Mouse (Mus musculus): ENCODE measurements around the gene Tmem198. TPM values are rescaled to one million over a fixed set of nuclear protein-coding genes. Genes with fewer than 3 reads are reported as not detected.

The Tmem198 gene
- total RNA-seq (2021), result under 1 TPM; 0.12 to 0.26 TPM
- long read RNA-seq, experiment 1, result 0 reads
- long read RNA-seq, experiment 2, result 0 reads

DNA sequence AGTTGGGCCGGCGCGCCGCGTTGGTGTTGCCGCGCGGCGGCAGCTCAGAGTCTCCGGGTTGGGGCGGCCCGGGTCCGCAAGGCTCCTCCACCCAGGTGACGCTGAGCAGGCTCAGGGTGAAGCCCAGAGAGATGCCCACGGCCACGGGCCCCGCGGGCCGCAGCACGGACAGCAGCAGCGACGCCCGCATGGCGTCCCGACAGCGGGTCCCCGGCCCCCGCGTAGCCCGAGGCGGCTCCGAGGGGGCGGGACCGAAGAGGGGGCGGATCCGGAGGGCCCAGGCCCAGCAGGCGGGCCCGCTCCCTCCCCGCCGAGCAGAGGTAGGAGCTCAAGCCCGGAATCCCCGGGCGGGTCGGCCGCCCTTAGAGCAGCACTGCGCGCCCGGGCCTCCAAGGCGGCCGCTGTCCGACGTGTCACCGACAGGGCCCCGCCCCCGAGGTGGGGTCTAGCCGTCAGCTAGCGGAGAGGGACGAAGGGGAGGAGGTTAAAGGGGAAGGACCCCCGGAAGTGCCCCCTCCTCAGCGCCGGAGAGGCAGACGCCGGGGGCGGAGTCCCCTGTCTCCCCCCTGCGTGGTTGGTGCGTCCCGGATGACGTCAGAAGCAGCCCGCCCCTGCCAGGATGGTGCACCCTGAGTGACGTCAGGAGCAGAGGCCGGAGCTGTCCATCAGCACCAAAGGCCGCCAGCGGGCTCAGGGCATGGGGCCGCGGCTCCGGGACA is at the start of gene Tmem198, which contains the start of gene Chpf:
Tmem198 (plus strand) TSS at position 617 of the 719 bp plus-strand sequence.
Chpf (minus strand) TSS at position 392 of the 719 bp plus-strand sequence.
- peak; percentile 90 to 93 for DNase-seq
- intact Hi-C loops (cut with DNase I), result loop anchor here (2.0 kb wide), 1 partner anchor 118 kb away; no protein-coding TSS in a partner anchor

DNA sequence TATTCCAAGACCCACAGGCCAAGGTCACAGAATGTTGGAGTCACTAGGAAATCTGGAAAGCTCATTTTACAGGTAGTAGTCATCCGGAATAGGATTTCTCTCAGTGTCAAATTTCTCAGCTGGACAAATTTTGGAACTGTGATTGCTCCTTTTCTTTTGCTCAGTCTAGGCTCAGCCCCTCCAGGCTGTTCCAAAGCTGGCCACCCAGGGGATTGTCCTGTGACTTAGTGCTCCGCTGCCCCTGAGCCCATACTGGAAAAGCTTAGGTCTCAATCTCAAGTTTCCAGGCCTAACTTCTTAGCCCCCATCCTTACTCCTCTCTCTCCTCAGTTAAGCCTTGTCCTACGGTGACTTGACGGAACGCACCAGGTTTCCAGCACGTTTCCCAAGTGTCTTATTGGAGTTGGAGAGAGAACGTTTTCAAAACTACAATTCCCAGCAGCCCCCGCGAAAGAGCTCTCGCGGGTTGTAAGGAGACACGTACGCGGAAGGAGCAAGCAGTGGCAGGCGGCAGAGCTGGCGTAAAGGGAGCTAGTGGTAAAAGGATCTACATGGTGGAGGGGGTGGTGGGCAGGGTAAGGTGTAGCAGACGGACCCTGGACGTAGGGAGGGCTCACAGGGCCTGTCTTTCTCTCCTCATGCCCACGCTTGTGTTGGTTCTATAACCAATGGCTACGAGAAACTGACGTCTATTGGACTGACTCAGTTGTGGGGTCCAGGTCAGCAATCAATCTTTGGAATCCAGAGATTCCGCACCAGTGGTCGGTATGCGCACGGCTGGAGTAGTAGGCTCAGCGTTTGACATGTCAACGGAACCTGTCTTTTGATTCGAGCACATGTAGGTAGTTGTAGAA is 43.6 kb upstream of the Tmem198 start, which contains the start of gene Gmppa:
Gmppa (plus strand) TSS at position 456 of the 854 bp plus-strand sequence.
- intact Hi-C loops (cut with DNase I), result no loop called here
- DNase-seq, result peak; percentile 73

- DNase-seq, result no peak
- intact Hi-C loops (cut with DNase I), result no loop called here
Observed at GRCm38 (mm10) chr1:75438782-75439181, 40.5 kb upstream of the Tmem198 start.

GRCm38 (mm10) chr1:75440661-75441060 is 38.7 kb upstream of the Tmem198 start:
- intact Hi-C loops (cut with DNase I), result no loop called here
- no peak for DNase-seq

- intact Hi-C loops (cut with DNase I), result no loop called here
- no peak for DNase-seq
Observed at GRCm38 (mm10) chr1:75441471-75441996, 37.8 kb upstream of the Tmem198 start.

DNA sequence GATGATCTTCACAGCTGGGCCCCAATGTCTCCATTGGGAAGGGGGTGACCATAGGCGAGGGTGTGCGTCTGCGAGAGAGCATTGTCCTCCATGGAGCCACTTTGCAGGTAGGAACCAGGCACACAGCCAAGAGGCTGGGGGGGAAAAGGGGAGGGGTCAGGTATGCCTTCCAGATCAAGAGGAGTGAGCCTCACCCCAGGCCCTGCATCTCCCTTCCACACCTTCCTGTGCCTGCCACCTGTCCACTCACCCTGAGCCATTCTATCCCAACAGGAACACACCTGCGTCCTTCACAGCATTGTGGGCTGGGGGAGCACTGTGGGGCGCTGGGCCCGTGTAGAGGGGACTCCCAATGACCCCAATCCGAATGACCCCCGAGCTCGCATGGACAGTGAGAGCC is 37.2 kb upstream of the Tmem198 start:
- DNase-seq, result no peak
- intact Hi-C loops (cut with DNase I), result no loop called here

DNA sequence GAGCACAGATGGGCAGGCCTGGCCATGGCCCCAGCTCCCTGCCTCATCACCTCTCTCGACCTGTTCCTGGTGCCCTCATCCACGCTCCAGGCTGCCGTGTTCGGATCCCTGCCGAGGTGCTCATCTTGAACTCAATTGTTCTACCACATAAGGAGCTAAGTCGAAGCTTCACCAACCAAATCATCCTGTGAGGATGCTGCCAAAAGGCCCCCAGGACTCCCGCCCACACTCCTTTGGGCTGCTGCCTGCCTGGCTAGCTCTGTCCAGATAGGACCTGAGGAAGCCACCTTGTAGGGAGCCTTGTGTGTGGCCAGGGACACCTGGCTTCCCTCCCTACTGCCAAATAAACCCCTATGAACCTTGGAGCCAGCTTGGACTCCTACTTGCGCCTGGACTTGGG is 36.5 kb upstream of the Tmem198 start:
- intact Hi-C loops (cut with DNase I), result no loop called here
- no peak for DNase-seq

DNA sequence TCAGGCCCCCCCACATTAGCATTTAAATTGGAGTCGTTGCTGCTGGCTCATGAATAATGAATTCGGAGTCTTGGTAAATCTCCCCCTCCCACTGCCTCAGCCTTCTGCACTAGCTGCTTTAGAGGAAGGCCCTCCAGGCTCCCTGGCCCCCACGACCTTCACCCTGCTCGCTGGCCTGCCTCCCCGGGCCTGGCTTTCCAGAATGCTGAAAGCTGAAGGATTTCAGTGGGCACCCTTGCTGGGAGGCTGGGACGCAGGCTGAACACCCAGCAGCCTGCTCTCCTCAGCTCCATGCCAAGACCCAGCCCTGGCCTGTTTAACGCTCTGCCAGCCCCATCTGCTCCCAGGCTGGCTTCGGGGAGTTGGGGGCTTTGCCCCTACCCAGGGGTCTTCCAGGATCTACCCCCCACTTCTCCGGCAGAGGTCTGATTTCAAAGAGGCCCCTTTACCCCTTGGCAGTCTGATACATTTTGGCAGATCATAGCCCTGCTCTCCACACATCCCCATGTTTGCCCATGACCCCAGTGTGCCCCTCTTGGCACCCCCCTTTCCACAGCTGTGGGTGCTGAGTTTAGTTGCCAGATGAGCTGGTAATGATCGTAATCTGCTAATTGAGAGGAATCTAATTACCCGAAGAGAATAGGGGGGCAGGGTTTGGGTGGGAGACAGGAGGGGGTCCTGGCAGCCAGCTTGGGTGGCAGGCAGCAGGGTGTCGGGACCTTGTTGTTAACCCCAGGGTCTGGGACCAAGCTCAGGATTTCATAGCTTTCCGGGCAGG is 35.9 kb upstream of the Tmem198 start:
- DNase-seq, result no peak
- intact Hi-C loops (cut with DNase I), result no loop called here

DNA sequence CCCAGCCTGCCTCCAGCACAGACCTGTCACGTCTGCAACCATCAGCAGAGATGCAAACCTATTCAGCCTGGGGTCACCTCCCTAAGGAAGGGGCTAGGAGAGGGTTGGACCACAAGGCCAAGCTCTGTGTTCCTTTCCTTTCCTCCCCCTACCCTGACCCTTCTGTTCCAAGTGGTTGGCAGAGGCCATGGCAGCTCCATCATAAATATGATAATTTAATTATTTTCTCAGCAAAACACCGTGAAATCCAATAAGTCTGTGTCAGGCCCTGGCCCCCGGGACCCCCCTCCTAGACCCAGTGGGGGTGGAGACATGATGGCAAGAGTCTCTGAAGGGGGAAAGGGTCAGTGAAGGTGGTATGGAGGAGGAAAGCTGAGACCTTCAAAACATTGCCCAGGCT is 35.1 kb upstream of the Tmem198 start:
- no peak for DNase-seq
- intact Hi-C loops (cut with DNase I), result no loop called here

- intact Hi-C loops (cut with DNase I), result no loop called here
- DNase-seq, result no peak
Observed at GRCm38 (mm10) chr1:75445141-75445701, 34.1 kb upstream of the Tmem198 start.

DNA sequence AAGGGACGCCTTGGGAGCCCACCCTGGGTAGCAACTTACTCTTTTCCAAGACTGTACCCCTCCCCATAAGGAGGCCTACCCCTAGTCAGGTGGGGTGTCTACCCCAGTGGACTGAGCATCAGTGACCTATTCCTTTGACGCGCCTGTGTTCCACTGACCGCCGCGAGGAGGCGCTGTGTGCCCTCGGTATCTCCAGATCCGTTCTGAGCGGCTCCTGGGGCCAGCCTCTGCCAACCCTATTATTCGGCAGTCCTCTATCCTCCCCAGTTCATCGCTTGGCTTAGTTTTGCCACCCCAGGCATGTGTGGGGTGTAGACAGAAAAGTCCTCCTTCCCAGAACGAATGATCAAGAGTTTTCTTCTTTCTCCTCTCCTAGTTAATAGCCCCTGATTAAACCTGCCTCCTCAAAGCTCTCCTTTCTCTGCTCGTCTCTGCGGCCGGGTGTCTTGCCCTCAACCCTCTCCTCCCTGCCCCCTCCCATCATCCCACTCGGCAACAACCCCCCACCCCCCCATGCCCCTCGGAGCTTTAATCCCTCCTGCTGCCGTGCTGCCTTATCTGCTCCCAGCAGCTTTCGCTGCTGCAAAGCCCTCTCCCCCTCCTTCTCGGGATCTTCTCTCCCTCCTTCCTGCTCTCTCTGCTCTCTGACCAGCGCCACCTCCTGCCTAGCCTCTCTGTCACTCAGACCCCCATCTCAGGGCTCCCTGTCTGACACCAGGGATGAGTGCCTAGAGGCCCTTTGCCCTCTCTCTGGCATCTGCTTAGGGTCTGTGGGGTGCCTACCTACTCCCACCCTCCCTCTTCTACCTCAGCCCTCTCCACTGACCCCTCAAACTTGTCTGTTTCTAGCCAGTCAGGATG is 33.4 kb upstream of the Tmem198 start:
- intact Hi-C loops (cut with DNase I), result no loop called here
- DNase-seq, result peak; percentile 67 to 76

DNA sequence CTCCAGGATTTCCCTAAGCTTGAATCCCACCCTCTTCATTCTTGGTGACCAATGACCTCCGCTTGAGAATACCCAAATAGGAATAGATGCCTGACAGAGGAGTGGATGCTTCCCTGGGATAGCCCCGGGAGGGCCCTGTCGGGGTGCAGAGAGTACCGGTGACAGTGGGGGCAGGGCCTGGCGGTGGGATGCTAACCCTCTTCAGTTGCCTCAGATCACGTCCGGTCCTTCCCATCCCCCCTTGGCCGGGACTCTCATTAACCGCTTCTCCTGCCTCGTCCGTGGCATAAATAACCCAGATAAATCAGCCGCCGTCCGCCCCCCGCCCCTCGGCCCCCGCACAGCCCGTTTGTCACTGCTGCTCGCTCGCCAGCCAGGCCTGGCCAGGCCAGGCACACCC is 32.7 kb upstream of the Tmem198 start:
- no peak for DNase-seq
- intact Hi-C loops (cut with DNase I), result loop anchor here (1.0 kb wide), 1 partner anchor 20 kb away; no protein-coding TSS in a partner anchor

DNA sequence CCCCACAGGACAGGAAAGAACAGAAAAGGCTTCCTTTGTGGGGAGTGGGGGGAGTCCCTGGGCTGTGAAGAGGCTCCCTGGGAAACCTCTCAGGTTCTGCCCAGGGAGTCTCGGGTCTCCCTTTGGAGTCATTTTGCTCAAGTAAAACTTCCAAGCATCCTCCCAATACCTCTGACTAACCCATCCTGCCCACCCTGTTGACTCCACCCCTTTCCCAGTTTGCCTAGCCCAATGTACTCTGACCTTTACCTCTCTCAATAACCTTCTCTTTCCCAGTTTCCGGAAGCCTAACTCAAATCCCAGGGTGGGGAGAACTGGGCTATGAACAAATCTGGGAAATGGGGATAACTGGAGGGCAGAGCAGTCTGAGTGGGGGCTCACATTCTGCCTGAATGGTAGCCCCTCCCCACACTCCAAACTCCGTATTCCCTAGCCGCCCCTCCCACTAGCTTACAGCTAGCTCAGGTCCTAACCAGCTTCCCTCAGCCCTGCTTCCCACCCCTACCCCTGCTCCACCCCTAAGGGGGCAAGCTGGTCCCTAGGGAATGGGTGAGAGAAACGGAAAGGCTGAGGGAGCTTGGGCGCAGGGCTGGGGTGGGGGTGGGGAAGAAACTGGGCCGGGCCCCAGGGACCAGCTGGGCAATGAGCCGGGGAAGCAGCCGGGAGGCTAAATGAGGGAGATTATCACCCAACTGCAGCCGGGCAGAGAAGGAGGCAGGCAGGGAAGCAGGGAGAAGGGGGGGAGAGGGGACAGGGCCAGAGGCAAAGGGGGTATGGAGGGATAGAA is 31.9 kb upstream of the Tmem198 start:
- no peak for DNase-seq
- intact Hi-C loops (cut with DNase I), result loop anchor here (1.0 kb wide), 1 partner anchor 19 kb away; no protein-coding TSS in a partner anchor

DNA sequence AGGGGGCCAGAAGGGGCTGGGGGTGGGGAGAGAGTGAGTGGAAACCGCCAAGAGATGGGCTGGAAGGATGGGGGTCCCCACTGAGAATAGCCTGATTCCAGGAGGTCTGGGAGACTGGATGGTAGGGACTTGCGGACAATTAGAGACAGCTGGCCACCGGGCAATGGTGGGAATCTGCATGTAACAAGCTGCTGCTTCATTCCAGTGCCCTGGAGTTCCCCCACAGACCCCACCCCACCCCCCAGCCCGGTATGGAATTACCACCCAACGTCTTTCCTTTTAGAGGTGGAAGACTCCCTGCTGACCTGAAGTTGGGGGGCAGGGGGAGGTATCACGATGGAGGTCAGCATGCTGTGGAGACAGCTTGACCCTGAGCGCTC is 31.3 kb upstream of the Tmem198 start:
- intact Hi-C loops (cut with DNase I), result no loop called here
- DNase-seq, result no peak

- DNase-seq, result no peak
- intact Hi-C loops (cut with DNase I), result no loop called here
Observed at GRCm38 (mm10) chr1:75448937-75449336, 30.4 kb upstream of the Tmem198 start.

DNA sequence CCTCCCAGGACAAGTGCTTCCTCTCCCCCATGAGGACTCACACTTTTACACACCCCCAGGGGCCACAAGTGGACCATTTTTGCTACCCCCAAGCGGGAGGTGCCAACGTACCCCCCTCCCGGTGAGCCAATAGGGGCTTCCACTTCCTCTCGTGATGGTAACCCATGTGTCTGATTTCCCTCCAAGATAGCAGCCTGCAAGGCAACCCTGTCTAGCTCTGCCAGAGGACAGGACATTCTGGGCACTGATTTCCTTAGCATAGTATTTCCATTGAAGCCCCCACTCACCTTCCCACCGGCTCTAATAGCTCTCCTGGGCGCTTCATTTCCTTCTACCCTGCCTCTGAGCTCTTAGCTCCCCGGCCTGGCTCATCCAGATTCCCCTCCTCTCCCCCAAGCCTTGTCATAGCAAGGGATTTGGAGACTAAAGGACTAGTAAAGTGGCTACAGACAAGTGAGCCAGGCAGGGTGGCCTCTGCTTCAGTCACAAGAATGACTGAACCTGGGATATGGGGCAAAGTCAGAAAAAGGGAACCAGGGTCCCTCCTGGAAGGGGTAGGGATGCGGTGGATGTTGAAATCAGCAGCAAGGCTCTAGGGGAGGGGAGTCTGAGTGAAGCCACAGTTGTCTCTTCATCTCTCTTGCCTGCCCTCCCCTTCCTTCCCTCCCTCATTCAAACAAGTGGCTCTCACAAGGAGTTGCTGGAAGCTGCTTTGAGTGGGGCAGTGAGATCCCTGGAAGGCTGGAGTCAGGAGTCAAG is 29.8 kb upstream of the Tmem198 start:
- DNase-seq, result no peak
- intact Hi-C loops (cut with DNase I), result no loop called here

- intact Hi-C loops (cut with DNase I), result no loop called here
- DNase-seq, result no peak
Observed at GRCm38 (mm10) chr1:75450314-75451005, 28.9 kb upstream of the Tmem198 start, which contains the start of gene Asic4. TSS of gene Asic4 (plus strand) at chr1:75450436.

All from gastrocnemius, postnatal 36 days (tissue).